In genomic region chr15:80517996-80518395, GRCm38 (mm10) we compare ENCODE assay signal across 7 mouse cellular contexts. TPM values are rescaled to one million over a fixed set of nuclear protein-coding genes. Genes with fewer than 3 reads are reported as not detected.
DNase-seq lines count a peak whose midpoint lies in the region; ATAC-seq and TF ChIP-seq lines count a peak whose summit lies in the region.

No protein-coding gene starts in this region.

- ATAC-seq in lung, embryonic 16.5 days (ENCODE audit: low read depth): peak; percentile 62
- 0 out of 2 replicates have a peak, but pooled peaks have one; percentile 43 for ATAC-seq in embryonic facial prominence, embryonic 13.5 days (ENCODE audit: insufficient number of reproducible peaks, insufficient read depth, low FRiP score, low TSS enrichment, low read depth)
- ATAC-seq in heart, embryonic 13.5 days (ENCODE audit: extremely low read depth, insufficient number of reproducible peaks, low FRiP score, low TSS enrichment): no peak
- peak; percentile 64 for ATAC-seq in limb, embryonic 12.5 days (ENCODE audit: insufficient number of reproducible peaks, insufficient read depth, low FRiP score, low TSS enrichment, low read depth)

- no peak overlapping the region for H3K4me2 ChIP-seq in lung, embryonic 16.5 days (ENCODE audit: low read depth, low read length)
- peak overlapping the region; percentile 43 for H3K4me2 ChIP-seq in embryonic facial prominence, embryonic 13.5 days
- H3K4me2 ChIP-seq in heart, embryonic 13.5 days: peak overlapping the region; percentile 41
- peak overlapping the region; percentile 28 for H3K4me2 ChIP-seq in limb, embryonic 12.5 days

- no peak overlapping the region for H3K4me3 ChIP-seq in lung, embryonic 16.5 days (ENCODE audit: low read length)
- no peak overlapping the region for H3K4me3 ChIP-seq in lung, adult 2 months (replicated peaks; ENCODE audit: extremely low read depth, low read depth, low read length)
- H3K4me3 ChIP-seq in embryonic facial prominence, embryonic 13.5 days: no peak overlapping the region
- no peak overlapping the region for H3K4me3 ChIP-seq in heart, embryonic 13.5 days
- H3K4me3 ChIP-seq in limb, embryonic 12.5 days (replicated peaks): no peak overlapping the region

- H3K9me3 ChIP-seq in lung, embryonic 16.5 days (ENCODE audit: control insufficient read depth, low read length): no peaks in the 10 kb centered on the region
- H3K9me3 ChIP-seq in embryonic facial prominence, embryonic 13.5 days: no peaks in the 10 kb centered on the region
- no peaks in the 10 kb centered on the region for H3K9me3 ChIP-seq in heart, embryonic 13.5 days
- H3K9me3 ChIP-seq in limb, embryonic 12.5 days: no peaks in the 10 kb centered on the region

- no peak for DNase-seq in lung, adult 2 months
- DNase-seq in thymus, postnatal 4 days: peak; percentile 55
- no peak for DNase-seq in spleen, adult 18-20 months

- H3K4me1 ChIP-seq in lung, embryonic 16.5 days (replicated peaks; ENCODE audit: control insufficient read depth, insufficient read depth, low read length): no peaks in the 10 kb centered on the region
- H3K4me1 ChIP-seq in lung, adult 2 months (ENCODE audit: control insufficient read depth, insufficient read depth, low read length): no peaks in the 10 kb centered on the region; the same call in 1 of the 2 replicates
- peaks cover 38% of the 10 kb centered on the region for H3K4me1 ChIP-seq in embryonic facial prominence, embryonic 13.5 days
- peaks cover 32% of the 10 kb centered on the region for H3K4me1 ChIP-seq in heart, embryonic 13.5 days
- H3K4me1 ChIP-seq in limb, embryonic 12.5 days (replicated peaks): peaks cover 42% of the 10 kb centered on the region

- H3K36me3 ChIP-seq in lung, embryonic 16.5 days (ENCODE audit: control insufficient read depth, insufficient read depth, low read length): no peaks in the 10 kb centered on the region
- no peaks in the 10 kb centered on the region for H3K36me3 ChIP-seq in embryonic facial prominence, embryonic 13.5 days
- H3K36me3 ChIP-seq in heart, embryonic 13.5 days: no peaks in the 10 kb centered on the region
- no peaks in the 10 kb centered on the region for H3K36me3 ChIP-seq in limb, embryonic 12.5 days

- 24% methylated on average over 9 of the region's 9 CpGs for WGBS in lung, embryonic 16.5 days
- WGBS in lung, adult 2 months: 47% methylated on average over 9 of the region's 9 CpGs
- 10% methylated on average over 9 of the region's 9 CpGs for WGBS in embryonic facial prominence, embryonic 13.5 days
- WGBS in heart, embryonic 13.5 days: 24% methylated on average over 9 of the region's 9 CpGs
- 24% methylated on average over 9 of the region's 9 CpGs for WGBS in limb, embryonic 12.5 days

- no peak for TF ChIP-seq POLR2A in lung, adult 2 months (IDR thresholded peaks at IDR 0.05; ENCODE audit: borderline replicate concordance, extremely low read depth, low read depth, low read length)

- H3K27ac ChIP-seq in lung, embryonic 16.5 days (ENCODE audit: low read length): no peak overlapping the region
- peak overlapping the region; percentile 44; the same call in 1 of the 2 replicates for H3K27ac ChIP-seq in embryonic facial prominence, embryonic 13.5 days
- H3K27ac ChIP-seq in heart, embryonic 13.5 days (replicated peaks): no peak overlapping the region
- 0 out of 2 replicates have a peak overlapping the region, but pooled peaks have one; percentile 53 for H3K27ac ChIP-seq in limb, embryonic 12.5 days

- H3K9ac ChIP-seq in lung, embryonic 16.5 days (ENCODE audit: low read length): no peak overlapping the region; the same call in 1 of the 2 replicates
- peak overlapping the region; percentile 40; the same call in 1 of the 2 replicates for H3K9ac ChIP-seq in embryonic facial prominence, embryonic 13.5 days
- H3K9ac ChIP-seq in heart, embryonic 13.5 days: no peak overlapping the region
- H3K9ac ChIP-seq in limb, embryonic 12.5 days (replicated peaks): no peak overlapping the region; the same call in 1 of the 2 replicates

- H3K27me3 ChIP-seq in lung, embryonic 16.5 days (ENCODE audit: control insufficient read depth, insufficient read depth, low read depth, low read length): no peaks in the 10 kb centered on the region
- H3K27me3 ChIP-seq in embryonic facial prominence, embryonic 13.5 days: no peaks in the 10 kb centered on the region
- 0 out of 2 replicates have a peak, but pooled peaks cover 5% of the 10 kb centered on the region for H3K27me3 ChIP-seq in heart, embryonic 13.5 days (replicated peaks)
- no peaks in the 10 kb centered on the region for H3K27me3 ChIP-seq in limb, embryonic 12.5 days

- TF ChIP-seq CTCF in lung, adult 2 months (IDR thresholded peaks at IDR 0.05; ENCODE audit: insufficient read depth, low read length): no peak

RNA-seq across cellular contexts. Expression of gene Enthd1, which starts 47.0 kb away (rescaled TPM):
- not detected in 2 replicates for polyA plus RNA-seq in lung, embryonic 16.5 days (2015; fragmentation: Nextera tagmentation; extraction: Ambion mirVana)
- not detected in 2 replicates for polyA plus RNA-seq in lung, adult 2 months (2012; rRNA removed)
- not detected in 2 replicates for polyA plus RNA-seq in embryonic facial prominence, embryonic 13.5 days (2015; fragmentation: Nextera tagmentation; extraction: Ambion mirVana)
- polyA plus RNA-seq in heart, embryonic 13.5 days (2015; fragmentation: Nextera tagmentation; extraction: Ambion mirVana): not detected in 2 replicates
- polyA plus RNA-seq in limb, embryonic 12.5 days (2016; fragmentation: Nextera tagmentation; extraction: Ambion mirVana): not detected in 2 replicates

RNA-seq across cellular contexts. Expression of gene Grap2, which starts 54.4 kb away (rescaled TPM):
- polyA plus RNA-seq in lung, embryonic 16.5 days (2015; fragmentation: Nextera tagmentation; extraction: Ambion mirVana): 1.5 and 1.6 TPM in 2 replicates
- polyA plus RNA-seq in lung, adult 2 months (2012; rRNA removed): 5.3 and 7.3 TPM in 2 replicates
- polyA plus RNA-seq in embryonic facial prominence, embryonic 13.5 days (2015; fragmentation: Nextera tagmentation; extraction: Ambion mirVana): 1.1 and 1.2 TPM in 2 replicates
- polyA plus RNA-seq in heart, embryonic 13.5 days (2015; fragmentation: Nextera tagmentation; extraction: Ambion mirVana): 4.9 and 8.8 TPM in 2 replicates
- polyA plus RNA-seq in limb, embryonic 12.5 days (2016; fragmentation: Nextera tagmentation; extraction: Ambion mirVana): 1.8 and 2.9 TPM in 2 replicates

Comparison
In these comparisons a context has a peak if more than half of its experiments do, and no peak if none do; other contexts are left out.
1. H3K27ac ChIP-seq: peak in embryonic facial prominence, embryonic 13.5 days (single experiment) and limb, embryonic 12.5 days (single experiment); none in lung, embryonic 16.5 days (single experiment) and heart, embryonic 13.5 days (single experiment).